Mouse (Mus musculus) cortical plate, adult 2 months (tissue): ENCODE measurements around the gene Sec61b.

Source experiments
- CTCF ChIP-seq: fragments of 200-500 bp; IDR thresholded peaks from 2 replicates; pipeline ENCODE4 v1.5.1; 2011; ENCODE audit warnings: mild to moderate bottlenecking, control low read depth, low read length; ENCODE audit not compliant: insufficient read depth; ENCODE audit errors: extremely low read depth
- POLR2A ChIP-seq: fragments of 200-500 bp; IDR thresholded peaks from 2 replicates; pipeline ENCODE4 v1.6.1; 2011; ENCODE audit warnings: mild to moderate bottlenecking, low read length, control low read depth; ENCODE audit not compliant: insufficient read depth; ENCODE audit errors: extremely low read depth

DNA sequence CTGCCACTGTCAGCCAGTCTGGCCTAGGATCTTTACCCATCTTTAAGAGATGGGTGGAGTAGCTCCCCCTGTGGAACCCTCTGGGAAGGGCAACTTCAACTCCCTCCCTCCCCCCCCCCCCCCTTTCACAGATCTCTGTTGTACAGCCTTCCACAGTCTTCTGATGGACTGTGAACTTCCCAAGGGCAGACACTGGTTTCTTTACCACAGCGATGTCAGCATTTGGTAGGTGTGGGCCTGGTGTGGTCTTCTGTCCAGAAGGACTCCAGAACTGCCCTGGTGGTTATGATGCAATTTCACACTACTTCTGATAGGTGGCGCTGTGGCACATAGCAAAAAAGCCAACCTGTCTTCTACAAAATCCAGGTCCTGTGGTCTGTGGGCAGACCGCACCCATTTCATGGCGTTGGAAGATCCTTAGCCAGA lies 28.1 kb downstream of the Sec61b start:
- no peak for TF ChIP-seq POLR2A
- TF ChIP-seq CTCF = peak; percentile 78
